Mouse (Mus musculus) heart, embryonic 13.5 days (tissue): Measurements from ENCODE around the gene Lamb3. TPM values are rescaled to one million over a fixed set of nuclear protein-coding genes. Genes with fewer than 3 reads are reported as not detected.

Experiments
- ATAC-seq: fragments of 200-750 bp; cut with Nextera tagmentation; 2 replicates; pipeline ENCODE4 v1.8.0; 2017; ENCODE audit warnings: moderate TSS enrichment; ENCODE audit not compliant: insufficient number of reproducible peaks, low FRiP score, low TSS enrichment; ENCODE audit errors: extremely low read depth
- H3K27ac ChIP-seq: fragments of 300-500 bp; sonication (generic); replicated peaks from 2 replicates; pipeline ENCODE4 v1.5.1; 2015; ENCODE audit warnings: moderate library complexity, mild to moderate bottlenecking, inconsistent platforms
- H3K27me3 ChIP-seq: fragments of 300-500 bp; sonication (generic); replicated peaks from 2 replicates; pipeline ENCODE4 v1.6.1; 2015; ENCODE audit warnings: mild to moderate bottlenecking, inconsistent platforms
- H3K36me3 ChIP-seq: fragments of 300-500 bp; sonication (generic); 2 replicates; pipeline ENCODE4 v1.6.1; 2015; ENCODE audit warnings: mild to moderate bottlenecking, inconsistent platforms
- H3K4me1 ChIP-seq: fragments of 300-500 bp; sonication (generic); 2 replicates; pipeline ENCODE4 v1.6.1; 2015; ENCODE audit warnings: inconsistent platforms
- H3K4me2 ChIP-seq: fragments of 300-500 bp; sonication (generic); 2 replicates; pipeline ENCODE4 v1.6.1; 2015; ENCODE audit warnings: inconsistent platforms, mild to moderate bottlenecking, moderate library complexity
- H3K4me3 ChIP-seq: fragments of 300-500 bp; sonication (generic); 2 replicates; pipeline ENCODE4 v1.5.1; 2015; ENCODE audit warnings: moderate library complexity, mild to moderate bottlenecking, inconsistent platforms
- H3K9ac ChIP-seq: fragments of 300-500 bp; sonication (generic); 2 replicates; pipeline ENCODE4 v1.6.1; 2015; ENCODE audit warnings: inconsistent platforms, mild to moderate bottlenecking, moderate library complexity
- H3K9me3 ChIP-seq: fragments of 300-500 bp; sonication (generic); 2 replicates; pipeline ENCODE4 v1.6.1; 2016; ENCODE audit warnings: inconsistent platforms
- WGBS: fragments of 180-500 bp; shearing (Covaris S2); methylation state at CpG from one replicate; pipeline ENCODE4 v1.1.7; 2015; ENCODE audit warnings: mixed read lengths; 5-methylcytosine and 5-hydroxymethylcytosine counted together
- polyA plus RNA-seq: library from polyadenylated mRNA; unstranded; fragments of >200 nt; fragmentation: Nextera tagmentation; extraction: Ambion mirVana; gene quantifications from 2 replicates; pipeline ENCODE4 v1.2.1, GENCODE M21; 2015

Lamb3 gene
- polyA plus RNA-seq, 1 experiment from 2014 or later = 2.3 TPM

DNA sequence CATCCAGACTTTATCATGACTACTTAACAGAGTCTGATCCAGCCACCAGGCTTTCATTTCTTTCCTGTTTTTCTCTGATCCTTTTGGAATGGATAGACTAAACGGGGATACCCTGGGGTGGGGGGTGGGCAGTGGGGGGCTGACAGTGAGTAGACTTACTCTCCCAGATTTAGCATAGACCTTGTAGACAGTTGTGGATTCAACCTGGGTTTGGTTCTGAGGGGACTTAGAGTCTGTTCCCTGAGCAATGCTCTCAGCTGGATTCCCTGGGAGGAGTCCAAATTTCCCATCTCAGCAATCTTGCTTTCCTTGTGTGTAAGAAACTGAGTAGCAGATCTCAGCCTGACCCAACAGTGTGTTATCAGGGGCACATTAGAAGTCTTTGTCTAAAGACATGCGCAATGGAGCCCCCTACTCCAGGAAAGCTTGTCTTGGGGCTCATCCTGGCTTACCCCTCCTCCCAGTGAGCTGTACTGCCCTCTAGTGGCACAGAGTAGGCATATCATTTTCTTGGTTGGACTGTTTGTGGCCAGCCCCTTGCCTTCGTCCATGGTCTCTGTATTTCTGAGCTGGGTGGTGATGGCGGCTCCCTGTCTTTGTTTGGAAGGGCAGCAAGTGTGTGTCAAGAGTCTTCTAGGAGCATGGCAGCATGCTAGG lies 169.1 kb downstream of the Lamb3 start:
- H3K4me2 ChIP-seq = no peak overlapping the region
- peaks cover 12% of the 10 kb centered on the region for H3K4me1 ChIP-seq
- ATAC-seq = no peak
- H3K9ac ChIP-seq = no peak overlapping the region
- H3K27ac ChIP-seq = no peak overlapping the region
- H3K9me3 ChIP-seq = no peaks in the 10 kb centered on the region
- 27% methylated on average over 4 of the region's 4 CpGs for WGBS
- no peaks in the 10 kb centered on the region for H3K27me3 ChIP-seq
- no peaks in the 10 kb centered on the region for H3K36me3 ChIP-seq
- no peak overlapping the region for H3K4me3 ChIP-seq

DNA sequence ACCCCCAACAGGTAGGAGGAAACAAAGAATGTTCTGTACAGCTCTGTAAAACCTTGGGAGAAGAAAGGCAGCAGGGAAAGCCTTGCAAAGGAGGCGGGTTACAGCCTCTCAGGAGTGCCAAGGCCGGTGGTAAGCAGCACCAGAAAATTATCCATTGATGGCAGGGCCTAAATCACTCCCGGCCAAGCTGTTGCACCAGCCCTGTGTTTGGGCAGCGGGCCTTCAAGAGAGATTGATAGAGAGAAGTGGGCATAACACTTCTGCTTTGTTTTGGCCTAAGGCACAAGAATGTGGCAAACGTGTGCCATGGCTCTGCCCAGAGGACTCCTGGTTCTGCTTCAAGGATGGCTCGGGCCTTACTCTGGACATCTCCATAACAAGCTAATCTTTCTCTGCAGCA lies 172.1 kb downstream of the Lamb3 start:
- no peaks in the 10 kb centered on the region for H3K36me3 ChIP-seq
- no peak overlapping the region for H3K4me2 ChIP-seq
- no peaks in the 10 kb centered on the region for H3K27me3 ChIP-seq
- no peak overlapping the region for H3K4me3 ChIP-seq
- no peak overlapping the region for H3K9ac ChIP-seq
- no peak for ATAC-seq
- H3K27ac ChIP-seq = no peak overlapping the region
- no peaks in the 10 kb centered on the region for H3K9me3 ChIP-seq
- 63% methylated on average over 6 of the region's 6 CpGs for WGBS
- peaks cover 29% of the 10 kb centered on the region for H3K4me1 ChIP-seq

- Histone ChIP-seq H3K27ac (no peak overlapping the region), H3K27me3 (no peaks in the 10 kb centered on the region), H3K4me3 (no peak overlapping the region), H3K4me2 (no peak overlapping the region), H3K36me3 (no peaks in the 10 kb centered on the region), H3K4me1 (peaks cover 32% of the 10 kb centered on the region), H3K9ac (no peak overlapping the region), H3K9me3 (no peaks in the 10 kb centered on the region)
- 77% methylated on average over 5 of the region's 5 CpGs for WGBS
- ATAC-seq = no peak
Observed at GRCm38 (mm10) chr1:193380877-193381276, 173.4 kb downstream of the Lamb3 start.

DNA sequence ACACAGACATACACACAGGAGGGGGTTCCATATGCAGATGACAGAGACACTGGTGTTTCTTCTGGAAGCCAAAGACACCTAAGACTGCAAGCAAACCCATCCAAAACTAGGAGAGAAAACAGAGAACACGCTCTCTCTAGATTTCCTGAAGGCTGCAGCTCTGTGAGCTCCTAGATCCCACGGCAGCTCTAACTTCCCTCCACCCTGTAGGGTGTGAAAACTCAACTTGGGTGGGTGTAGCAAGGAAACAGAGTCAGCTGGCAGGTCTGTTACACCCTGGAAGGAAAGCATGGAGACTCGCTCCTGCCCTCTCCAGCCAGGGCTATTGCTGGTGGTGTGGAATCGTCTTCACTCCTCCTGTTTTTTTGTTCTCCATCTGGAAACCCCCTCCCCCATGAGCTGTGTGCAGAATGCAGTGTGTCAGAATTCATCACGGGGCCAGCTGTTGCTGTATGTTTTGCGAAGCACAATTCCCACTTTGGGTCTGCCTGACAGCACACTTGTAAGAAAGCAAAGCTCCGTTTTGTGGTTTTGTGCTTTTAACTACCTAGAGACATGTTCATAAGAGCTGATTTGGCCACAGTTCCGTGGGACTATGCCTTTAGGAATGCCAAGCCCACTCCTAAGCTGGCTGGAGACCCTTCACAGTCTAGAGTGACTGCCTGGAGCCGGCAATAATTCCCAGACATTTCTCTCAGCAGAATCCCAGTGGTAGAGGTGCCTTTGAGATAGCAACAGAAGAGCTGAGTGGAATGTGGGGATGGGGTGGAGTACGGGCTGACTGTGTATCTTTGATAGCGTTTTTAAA lies 174.3 kb downstream of the Lamb3 start:
- Histone ChIP-seq H3K27me3 (no peaks in the 10 kb centered on the region), H3K36me3 (no peaks in the 10 kb centered on the region), H3K4me2 (peak overlapping the region; percentile 79), H3K4me3 (peak overlapping the region; percentile 51), H3K4me1 (peaks cover 32% of the 10 kb centered on the region), H3K27ac (peak overlapping the region; percentile 79), H3K9ac (peak overlapping the region; percentile 70), H3K9me3 (no peaks in the 10 kb centered on the region)
- no peak; the same call in 1 of the 2 replicates for ATAC-seq
- WGBS = 23% methylated on average over 11 of the region's 11 CpGs

DNA sequence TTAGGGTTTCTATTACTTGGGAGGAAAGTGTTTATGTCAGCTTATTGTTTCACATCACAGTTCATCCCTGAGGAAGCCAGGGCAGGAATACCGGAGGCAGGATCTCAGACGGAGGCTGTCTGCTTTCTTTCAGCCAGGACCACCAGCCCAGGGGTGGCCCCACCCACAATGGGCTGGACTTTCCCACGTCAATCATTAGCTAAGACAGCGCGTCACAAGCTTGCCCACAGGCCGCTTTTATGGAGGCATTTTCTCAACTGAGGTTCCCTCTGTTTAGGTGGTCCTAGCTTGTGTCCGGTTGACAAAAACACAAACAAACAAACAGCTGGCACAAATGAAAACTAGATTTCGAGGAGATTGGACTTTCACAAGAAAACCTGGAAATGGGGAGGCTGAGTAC lies 174.9 kb downstream of the Lamb3 start:
- no peaks in the 10 kb centered on the region for H3K36me3 ChIP-seq
- H3K27ac ChIP-seq = peak overlapping the region; percentile 79
- H3K9ac ChIP-seq = peak overlapping the region; percentile 70
- ATAC-seq = peak; percentile 51; the same call in 1 of the 2 replicates
- H3K4me1 ChIP-seq = peaks cover 39% of the 10 kb centered on the region
- no peaks in the 10 kb centered on the region for H3K9me3 ChIP-seq
- no peaks in the 10 kb centered on the region for H3K27me3 ChIP-seq
- H3K4me3 ChIP-seq = peak overlapping the region; percentile 51
- H3K4me2 ChIP-seq = peak overlapping the region; percentile 79
- WGBS = under 1% methylated on average over 8 of the region's 8 CpGs

- no peaks in the 10 kb centered on the region for H3K27me3 ChIP-seq
- no peaks in the 10 kb centered on the region for H3K36me3 ChIP-seq
- 3% methylated on average over 8 of the region's 8 CpGs for WGBS
- H3K9me3 ChIP-seq = no peaks in the 10 kb centered on the region
- H3K9ac ChIP-seq = peak overlapping the region; percentile 73
- peak overlapping the region; percentile 51 for H3K4me3 ChIP-seq
- peak overlapping the region; percentile 79 for H3K4me2 ChIP-seq
- peak overlapping the region; percentile 79 for H3K27ac ChIP-seq
- peaks cover 40% of the 10 kb centered on the region for H3K4me1 ChIP-seq
- no peak for ATAC-seq
Observed at GRCm38 (mm10) chr1:193382841-193383462, 175.5 kb downstream of the Lamb3 start.

DNA sequence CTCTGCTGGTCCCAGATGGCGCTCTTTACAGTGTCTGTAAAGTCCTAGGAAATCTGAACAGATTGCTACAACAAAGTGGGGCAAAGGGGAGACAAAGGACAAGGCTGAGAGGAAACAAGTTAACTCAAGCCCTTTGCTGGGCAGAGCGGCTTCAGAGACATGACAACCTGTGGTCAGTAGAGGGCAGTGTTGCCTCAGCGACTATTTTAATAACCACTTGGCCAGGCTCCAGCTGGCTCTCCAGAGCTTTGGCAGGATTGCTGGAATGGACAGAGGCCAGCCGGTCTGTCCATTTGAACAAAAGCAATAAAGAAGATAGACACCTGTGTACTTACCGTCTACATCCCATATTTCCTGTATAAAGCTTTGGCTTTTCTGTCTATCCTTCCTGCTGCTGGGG lies 178.6 kb downstream of the Lamb3 start:
- no peaks in the 10 kb centered on the region for H3K36me3 ChIP-seq
- WGBS = under 1% methylated on average over 5 of the region's 5 CpGs
- ATAC-seq = no peak
- H3K9me3 ChIP-seq = no peaks in the 10 kb centered on the region
- no peaks in the 10 kb centered on the region for H3K27me3 ChIP-seq
- no peak overlapping the region for H3K4me2 ChIP-seq
- no peak overlapping the region for H3K9ac ChIP-seq
- H3K27ac ChIP-seq = no peak overlapping the region
- peaks cover 72% of the 10 kb centered on the region for H3K4me1 ChIP-seq
- H3K4me3 ChIP-seq = no peak overlapping the region

GRCm38 (mm10) chr1:193387241-193387640 lies 179.7 kb downstream of the Lamb3 start:
- Histone ChIP-seq H3K4me1 (peaks cover 62% of the 10 kb centered on the region), H3K4me3 (no peak overlapping the region), H3K27ac (no peak overlapping the region), H3K9me3 (no peaks in the 10 kb centered on the region), H3K9ac (no peak overlapping the region), H3K4me2 (no peak overlapping the region), H3K36me3 (no peaks in the 10 kb centered on the region), H3K27me3 (no peaks in the 10 kb centered on the region)
- ATAC-seq = no peak
- 47% methylated on average over 2 of the region's 2 CpGs for WGBS

GRCm38 (mm10) chr1:193389505-193389904 lies 182.0 kb downstream of the Lamb3 start:
- 17% methylated on average over 3 of the region's 3 CpGs for WGBS

GRCm38 (mm10) chr1:193390004-193390403 lies 182.5 kb downstream of the Lamb3 start:
- Histone ChIP-seq H3K9me3 (no peaks in the 10 kb centered on the region), H3K4me2 (peak overlapping the region; percentile 34), H3K4me3 (no peak overlapping the region), H3K9ac (0 out of 2 replicates have a peak overlapping the region, but pooled peaks have one; percentile 19), H3K4me1 (peaks cover 51% of the 10 kb centered on the region), H3K27me3 (no peaks in the 10 kb centered on the region), H3K27ac (peak overlapping the region; percentile 64; the same call in 1 of the 2 replicates), H3K36me3 (no peaks in the 10 kb centered on the region)
- ATAC-seq = no peak
- WGBS = 23% methylated on average over 12 of the region's 12 CpGs

More at GRCm38 (mm10) chr1:193389505-193389904, 182.0 kb downstream of the Lamb3 start:
- no peak for ATAC-seq
- peaks cover 51% of the 10 kb centered on the region for H3K4me1 ChIP-seq
- H3K27me3 ChIP-seq = no peaks in the 10 kb centered on the region
- peak overlapping the region; percentile 34 for H3K4me2 ChIP-seq
- H3K9ac ChIP-seq = peak overlapping the region; percentile 25; the same call in 1 of the 2 replicates
- no peaks in the 10 kb centered on the region for H3K36me3 ChIP-seq
- no peak overlapping the region for H3K4me3 ChIP-seq
- H3K9me3 ChIP-seq = no peaks in the 10 kb centered on the region
- H3K27ac ChIP-seq = peak overlapping the region; percentile 64

DNA sequence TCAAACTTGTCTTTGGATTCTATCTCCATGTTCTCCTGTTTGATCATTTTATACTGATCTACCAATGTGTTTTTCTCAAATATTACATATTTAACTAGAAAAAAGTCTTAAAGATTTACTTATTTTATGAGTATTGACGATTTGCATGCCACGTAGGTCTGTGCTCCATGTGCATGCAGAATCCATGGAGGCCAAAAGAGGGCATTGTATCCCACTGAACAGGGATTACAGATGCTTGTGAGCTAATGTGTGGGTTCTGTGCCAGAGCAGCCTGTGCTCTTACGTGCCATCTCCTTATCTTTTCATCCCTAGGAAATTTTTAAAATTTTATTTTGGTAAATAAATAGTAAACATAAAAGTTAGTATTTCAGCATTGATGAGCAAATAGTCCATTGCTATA lies 184.8 kb downstream of the Lamb3 start:
- Histone ChIP-seq H3K27me3 (no peaks in the 10 kb centered on the region), H3K36me3 (no peaks in the 10 kb centered on the region), H3K4me3 (no peak overlapping the region), H3K4me2 (no peak overlapping the region), H3K9me3 (no peaks in the 10 kb centered on the region), H3K4me1 (peaks cover 47% of the 10 kb centered on the region), H3K27ac (no peak overlapping the region), H3K9ac (no peak overlapping the region)
- no peak for ATAC-seq
- WGBS = 80% methylated on average over 3 of the region's 3 CpGs
